Mouse (Mus musculus) midbrain, embryonic 10.5 days (tissue): Measurements from ENCODE around the gene Gemin2. TPM values are rescaled to one million over a fixed set of nuclear protein-coding genes. Genes with fewer than 3 reads are reported as not detected.
A peak's percentile ranks its signal among the peaks of the same experiment; 100 is the strongest.
"Not testable (repeated sequence)": the region's sequence is repeated elsewhere in the genome, so short reads cannot be mapped to it uniquely, and the experiment has no call there.

Experiments used
- DNase-seq: peaks from one replicate; pipeline ENCODE4 v3.0.0-alpha.2; 2017; ENCODE audit warnings: low spot score
- H3K27ac ChIP-seq: fragments of 300-500 bp; sonication (generic); replicated peaks from 2 replicates; pipeline ENCODE4 v1.5.1; 2016; ENCODE audit warnings: mild to moderate bottlenecking
- H3K27me3 ChIP-seq: fragments of 300-500 bp; sonication (generic); 2 replicates; pipeline ENCODE4 v1.6.1; 2016; ENCODE audit warnings: low read depth, mild to moderate bottlenecking; ENCODE audit not compliant: poor library complexity, severe bottlenecking
- H3K36me3 ChIP-seq: fragments of 300-500 bp; sonication (generic); 2 replicates; pipeline ENCODE4 v1.6.1; 2016; ENCODE audit warnings: mild to moderate bottlenecking, moderate library complexity
- H3K4me1 ChIP-seq: fragments of 300-500 bp; sonication (generic); 2 replicates; pipeline ENCODE4 v1.6.1; 2016
- H3K4me3 ChIP-seq: fragments of 300-500 bp; sonication (generic); 2 replicates; pipeline ENCODE4 v1.5.1; 2016; ENCODE audit warnings: mild to moderate bottlenecking, moderate library complexity
- H3K9me3 ChIP-seq: fragments of 300-500 bp; sonication (generic); replicated peaks from 2 replicates; pipeline ENCODE4 v1.6.1; 2016; ENCODE audit warnings: mild to moderate bottlenecking
- WGBS: fragments of 180-500 bp; shearing (Covaris S2); methylation state at CpG from one replicate; pipeline ENCODE4 v1.1.7; 2016; 5-methylcytosine and 5-hydroxymethylcytosine counted together
- polyA plus RNA-seq: library from polyadenylated mRNA; unstranded; fragments of >200 nt; fragmentation: Nextera tagmentation; extraction: Ambion mirVana; gene quantifications from 2 replicates; pipeline ENCODE4 v1.2.1, GENCODE M21; 2016

Gene Gemin2
- polyA plus RNA-seq, 1 experiment from 2014 or later: 36.8 TPM

GRCm38 (mm10) chr12:59039162-59039970 lies 26.2 kb downstream of the Gemin2 start:
- no peak for DNase-seq
- no peaks in the 10 kb centered on the region for H3K27me3 ChIP-seq
- 68% methylated on average over 10 of the region's 10 CpGs for WGBS
- no peaks in the 10 kb centered on the region for H3K9me3 ChIP-seq
- H3K4me1 ChIP-seq: peaks cover 3% of the 10 kb centered on the region; the same call in 1 of the 2 replicates
- H3K27ac ChIP-seq: peak overlapping the region; percentile 94
- H3K36me3 ChIP-seq: peaks cover 29% of the 10 kb centered on the region
- H3K4me3 ChIP-seq: peak overlapping the region; percentile 43

- peaks cover 3% of the 10 kb centered on the region; the same call in 1 of the 2 replicates for H3K4me1 ChIP-seq
- no peaks in the 10 kb centered on the region for H3K27me3 ChIP-seq
- peak overlapping the region; percentile 94 for H3K27ac ChIP-seq
- peak; percentile 79 for DNase-seq
- H3K9me3 ChIP-seq: no peaks in the 10 kb centered on the region
- H3K4me3 ChIP-seq: peak overlapping the region; percentile 43
- peaks cover 38% of the 10 kb centered on the region for H3K36me3 ChIP-seq
- 2% methylated on average over 23 of the region's 23 CpGs for WGBS
These were observed 27.0 kb downstream of the Gemin2 start for GRCm38 (mm10) chr12:59039971-59040844.

GRCm38 (mm10) chr12:59040851-59041250 lies 27.7 kb downstream of the Gemin2 start:
- H3K4me3 ChIP-seq: no peak overlapping the region
- H3K4me1 ChIP-seq: peaks cover 3% of the 10 kb centered on the region; the same call in 1 of the 2 replicates
- peaks cover 43% of the 10 kb centered on the region for H3K36me3 ChIP-seq
- no peak overlapping the region for H3K27ac ChIP-seq
- H3K9me3 ChIP-seq: no peaks in the 10 kb centered on the region
- WGBS: 42% methylated on average over 7 of the region's 7 CpGs
- DNase-seq: peak; percentile 15
- H3K27me3 ChIP-seq: no peaks in the 10 kb centered on the region

- Histone ChIP-seq H3K27ac (no peak overlapping the region), H3K36me3 (peaks cover 84% of the 10 kb centered on the region), H3K27me3 (no peaks in the 10 kb centered on the region), H3K4me3 (no peak overlapping the region), H3K4me1 (no peaks in the 10 kb centered on the region), H3K9me3 (no peaks in the 10 kb centered on the region)
- WGBS: 97% methylated on average over 3 of the region's 3 CpGs
- no peak for DNase-seq
These were observed 39.3 kb downstream of the Gemin2 start for GRCm38 (mm10) chr12:59052470-59052869.

GRCm38 (mm10) chr12:59053166-59053565 lies 40.0 kb downstream of the Gemin2 start:
- no peak overlapping the region for H3K4me3 ChIP-seq
- H3K4me1 ChIP-seq: no peaks in the 10 kb centered on the region
- no peak for DNase-seq
- no peak overlapping the region for H3K27ac ChIP-seq
- 92% methylated on average over 5 of the region's 5 CpGs for WGBS
- H3K27me3 ChIP-seq: no peaks in the 10 kb centered on the region
- H3K9me3 ChIP-seq: no peaks in the 10 kb centered on the region
- H3K36me3 ChIP-seq: peaks cover 83% of the 10 kb centered on the region

DNA sequence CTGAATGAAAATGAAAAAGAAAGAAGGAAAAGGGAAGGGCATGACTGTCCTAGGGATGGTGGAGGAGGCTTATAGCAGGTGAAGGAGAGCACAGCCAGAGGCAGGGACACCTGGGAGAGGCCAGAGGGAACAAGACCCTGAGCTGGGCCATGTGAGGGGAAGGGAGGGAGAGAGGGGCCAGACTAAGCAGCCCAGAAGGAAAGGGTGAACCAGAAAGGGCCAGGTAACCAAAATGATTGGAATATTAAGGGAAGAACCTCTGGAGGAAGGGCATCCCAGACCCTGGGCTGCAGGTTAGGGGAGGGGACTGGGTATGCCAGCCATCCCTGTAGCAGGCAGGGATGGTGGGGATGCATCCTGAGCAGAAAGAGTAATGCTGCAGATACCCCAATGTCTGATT lies 40.8 kb downstream of the Gemin2 start:
- Histone ChIP-seq H3K4me1 (peaks cover under 1% of the 10 kb centered on the region; the same call in 1 of the 2 replicates), H3K4me3 (no peak overlapping the region), H3K36me3 (peaks cover 83% of the 10 kb centered on the region), H3K9me3 (no peaks in the 10 kb centered on the region), H3K27ac (no peak overlapping the region), H3K27me3 (no peaks in the 10 kb centered on the region)
- DNase-seq: no peak

DNA sequence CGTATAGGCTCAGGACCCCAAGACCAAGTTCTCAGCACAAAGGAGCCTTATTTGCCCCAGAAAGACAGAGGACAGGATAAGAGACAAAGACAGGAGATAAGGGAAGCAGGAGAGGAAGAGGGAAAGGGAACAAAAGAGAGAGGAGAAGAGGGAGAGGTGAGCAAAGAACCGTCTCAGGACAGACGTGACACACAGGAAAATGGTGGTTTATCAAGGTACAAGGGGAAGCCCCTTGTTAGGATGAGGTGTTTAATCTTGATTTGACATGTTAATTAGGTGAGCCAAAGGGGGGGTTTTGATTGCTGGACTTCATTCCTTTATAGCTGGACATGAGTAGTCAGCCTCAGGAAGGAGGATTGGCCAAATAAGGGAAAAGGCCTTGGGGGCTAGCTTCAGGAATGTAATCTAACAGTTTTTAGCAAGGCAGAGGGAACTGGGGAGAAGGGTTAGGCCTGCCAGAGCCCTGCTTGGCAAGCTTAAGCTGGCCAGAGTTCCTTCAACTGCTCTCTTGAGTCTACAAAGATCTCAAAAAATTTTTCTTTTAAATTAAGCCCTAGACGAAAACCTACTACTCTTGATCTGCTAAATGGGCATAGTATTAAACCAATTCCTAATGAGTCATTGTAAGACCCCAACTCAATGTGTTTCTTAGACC lies 42.1 kb downstream of the Gemin2 start:
- DNase-seq: no peak
- peaks cover 14% of the 10 kb centered on the region for H3K4me1 ChIP-seq
- peaks cover 77% of the 10 kb centered on the region for H3K36me3 ChIP-seq
- WGBS: 85% methylated on average over 4 of the region's 4 CpGs
- H3K4me3 ChIP-seq: no peak overlapping the region
- H3K9me3 ChIP-seq: no peaks in the 10 kb centered on the region
- H3K27ac ChIP-seq: no peak overlapping the region
- no peaks in the 10 kb centered on the region for H3K27me3 ChIP-seq

- peaks cover 17% of the 10 kb centered on the region for H3K4me1 ChIP-seq
- H3K27me3 ChIP-seq: no peaks in the 10 kb centered on the region
- no peak for DNase-seq
- no peak overlapping the region for H3K27ac ChIP-seq
- 98% methylated on average over 11 of the region's 11 CpGs for WGBS
- peaks cover 68% of the 10 kb centered on the region for H3K36me3 ChIP-seq
- H3K4me3 ChIP-seq: no peak overlapping the region
- no peaks in the 10 kb centered on the region for H3K9me3 ChIP-seq
These were observed 43.0 kb downstream of the Gemin2 start for GRCm38 (mm10) chr12:59056222-59056621.

DNA sequence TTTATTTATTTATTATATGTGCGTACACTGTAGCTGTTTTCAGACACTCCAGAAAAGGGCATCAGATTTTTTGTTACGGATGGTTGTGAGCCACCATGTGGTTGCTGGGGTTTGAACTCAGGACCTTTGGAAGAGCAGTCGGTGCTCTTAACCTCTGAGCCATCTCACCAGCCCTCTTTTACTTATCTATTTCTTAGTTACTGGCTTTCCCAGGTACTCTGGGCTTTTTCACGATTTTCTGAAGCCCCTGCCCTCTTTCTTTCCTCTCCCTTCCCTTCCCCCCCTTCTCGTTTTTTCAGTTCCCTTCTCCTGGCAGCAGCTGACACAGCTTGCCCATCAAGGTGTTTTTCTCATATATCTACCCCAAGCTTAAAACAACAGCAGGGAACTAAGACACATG lies 45.0 kb downstream of the Gemin2 start:
- H3K4me3 ChIP-seq, DNase-seq, H3K27ac ChIP-seq, H3K27me3 ChIP-seq, H3K9me3 ChIP-seq: not testable (repeated sequence)
- H3K36me3 ChIP-seq: peaks cover 58% of the 10 kb centered on the region
- 91% methylated on average over 5 of the region's 5 CpGs for WGBS
- peaks cover 17% of the 10 kb centered on the region for H3K4me1 ChIP-seq

DNA sequence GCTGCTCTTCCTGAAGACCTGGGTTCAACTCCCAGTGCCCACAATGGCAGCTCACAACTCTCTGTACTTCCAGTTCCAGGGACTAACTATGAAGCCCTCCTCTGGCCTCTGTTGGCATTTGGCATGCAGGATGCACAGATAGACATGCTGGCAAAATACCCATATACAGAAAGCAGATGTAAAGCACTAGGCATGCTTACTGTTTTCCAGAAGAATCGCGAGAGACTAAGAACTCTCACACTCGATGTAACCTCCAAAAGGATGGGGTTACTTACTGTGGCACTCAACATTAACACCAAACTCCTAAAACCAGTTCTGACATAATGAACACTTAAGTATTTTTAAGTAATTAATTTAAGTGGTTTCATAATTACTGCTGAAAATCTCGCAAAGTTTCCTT lies 47.1 kb downstream of the Gemin2 start:
- peak overlapping the region; percentile 98 for H3K27ac ChIP-seq
- peaks cover 43% of the 10 kb centered on the region for H3K36me3 ChIP-seq
- no peak for DNase-seq
- peak overlapping the region; percentile 92 for H3K4me3 ChIP-seq
- 76% methylated on average over 4 of the region's 4 CpGs for WGBS
- no peaks in the 10 kb centered on the region for H3K27me3 ChIP-seq
- H3K4me1 ChIP-seq: peaks cover 17% of the 10 kb centered on the region
- H3K9me3 ChIP-seq: no peaks in the 10 kb centered on the region

GRCm38 (mm10) chr12:59060993-59061595 lies 47.9 kb downstream of the Gemin2 start, which contains the start of gene Trappc6b:
TSS of gene Trappc6b (minus strand) at chr12:59061472.
- Histone ChIP-seq H3K27ac (peak within 1 kb of the TSS; percentile 98), H3K9me3 (no peaks in the 10 kb centered on the region), H3K27me3 (no peaks in the 10 kb centered on the region), H3K4me3 (peak within 1 kb of the TSS; percentile 92), H3K4me1 (peaks cover 22% of the 10 kb centered on the region), H3K36me3 (peaks cover 35% of the 10 kb centered on the region)
- peak; percentile 90 for DNase-seq
- WGBS: under 1% methylated on average over 49 of the region's 49 CpGs

DNA sequence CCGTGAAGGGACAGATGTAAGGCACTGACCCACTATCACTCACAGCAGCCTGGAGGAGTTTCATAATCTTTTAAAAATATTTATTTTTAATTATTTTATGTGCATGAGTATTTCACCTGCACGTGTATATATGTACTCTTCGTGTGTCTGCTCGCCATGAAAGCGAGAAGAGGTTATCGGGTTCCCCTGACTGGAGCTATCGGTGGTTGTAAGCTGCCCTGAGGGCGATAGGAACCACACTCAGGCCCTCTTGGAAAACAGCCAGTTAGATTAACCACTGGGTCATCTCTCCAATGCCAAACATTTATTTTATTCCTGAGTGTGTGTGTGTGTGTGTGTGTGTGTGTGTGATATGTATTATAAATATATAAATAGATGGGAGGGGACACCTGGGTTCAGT lies 51.6 kb downstream of the Gemin2 start:
- H3K4me1 ChIP-seq: peaks cover 23% of the 10 kb centered on the region
- 84% methylated on average over 8 of the region's 8 CpGs for WGBS

More for the DNA sequence above, 51.6 kb downstream of the Gemin2 start:
- H3K27ac ChIP-seq: no peak overlapping the region
- H3K4me3 ChIP-seq: no peak overlapping the region
- no peaks in the 10 kb centered on the region for H3K27me3 ChIP-seq
- peaks cover 20% of the 10 kb centered on the region for H3K36me3 ChIP-seq
- DNase-seq: no peak
- H3K9me3 ChIP-seq: no peaks in the 10 kb centered on the region
